Mouse (Mus musculus): Measurements from ENCODE around the gene Xirp1. TPM values are rescaled to one million over a fixed set of nuclear protein-coding genes. Genes with fewer than 3 reads are reported as not detected.

The Xirp1 gene
- 0.25 and 1.1 TPM in 2 replicates for polyA plus RNA-seq (2014; fragmentation: Nextera tagmentation; extraction: Ambion mirVana)

DNA sequence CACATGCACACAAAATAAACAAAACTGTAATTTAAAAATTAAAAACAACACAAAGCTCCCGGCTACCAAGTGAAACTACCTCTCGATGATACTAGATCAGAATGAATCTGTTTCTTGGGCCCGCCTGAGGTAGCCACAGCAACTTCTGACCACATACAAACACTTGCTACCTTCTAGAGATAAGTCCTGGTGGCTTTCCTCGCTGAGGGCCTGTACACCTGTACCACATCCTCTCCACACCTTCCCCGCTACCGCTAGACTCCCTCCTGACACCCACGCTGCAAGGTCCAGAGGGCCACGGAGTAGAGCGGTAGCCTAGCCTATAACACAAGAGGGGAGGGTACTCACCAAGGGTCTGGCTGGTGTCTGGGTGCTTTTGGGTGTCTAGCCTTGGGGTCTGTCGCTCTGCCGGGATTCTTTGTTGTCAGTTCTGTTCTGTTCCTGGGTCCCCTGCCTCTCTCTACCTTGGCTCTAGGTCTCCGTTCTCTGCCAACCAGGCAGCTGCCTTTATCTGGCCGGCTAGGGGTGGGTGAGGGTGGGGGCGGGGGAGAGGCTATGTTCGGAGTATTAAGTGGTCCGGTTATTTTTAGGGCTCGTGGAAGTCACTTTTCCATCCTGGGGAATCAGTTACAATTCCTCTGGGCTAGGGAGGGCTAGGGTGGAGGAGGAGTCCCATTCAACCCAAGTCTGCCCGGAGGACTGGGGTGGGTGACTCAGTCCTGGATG is at the start of gene Xirp1:
Gene Xirp1, minus strand, starts transcription at position 513 of the 726 bp plus-strand sequence.
- Histone ChIP-seq H3K36me3 (ENCODE audit: control insufficient read depth, insufficient read depth, low read length) (no peaks in the 10 kb centered on the region), H3K4me1 (replicated peaks; ENCODE audit: control insufficient read depth, insufficient read depth, low read length) (no peaks in the 10 kb centered on the region), H3K4me3 (ENCODE audit: low read depth, low read length) (no peak within 1 kb of the TSS), H3K9ac (ENCODE audit: low read depth, low read length) (no peak within 1 kb of the TSS), H3K4me2 (no peak within 1 kb of the TSS), H3K9me3 (ENCODE audit: control insufficient read depth, low read length) (no peaks in the 10 kb centered on the region), H3K27ac (ENCODE audit: low read depth, low read length) (no peak within 1 kb of the TSS), H3K27me3 (replicated peaks; ENCODE audit: control insufficient read depth, insufficient read depth, low read length) (no peaks in the 10 kb centered on the region)
- 84% methylated on average over 18 of the region's 18 CpGs for WGBS
- ATAC-seq (replicated peaks; ENCODE audit: low FRiP score) = no peak
- no peak for DNase-seq (ENCODE audit: low spot score)

DNA sequence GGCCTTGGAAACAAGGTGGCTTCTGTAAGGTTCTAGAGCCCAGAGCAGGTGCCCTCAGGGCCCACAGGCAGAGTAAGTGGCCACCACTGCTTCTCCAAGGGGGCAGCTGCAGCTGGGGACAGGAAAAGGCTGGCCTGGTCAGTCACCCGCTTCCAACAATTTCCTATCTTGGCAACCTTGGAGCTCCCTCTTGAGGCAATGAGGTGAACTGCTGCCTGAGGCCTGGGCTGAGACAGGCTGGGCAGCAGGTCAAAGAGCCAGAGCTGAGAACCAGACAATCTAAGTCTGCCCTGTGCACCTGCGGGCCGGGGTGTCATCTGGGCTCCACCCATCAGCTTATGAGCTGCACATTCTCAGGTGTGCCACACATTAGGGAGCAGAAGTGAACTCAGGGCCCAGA is 49.8 kb upstream of the Xirp1 start:
- Histone ChIP-seq H3K4me3 (ENCODE audit: low read depth, low read length) (no peak overlapping the region), H3K36me3 (ENCODE audit: control insufficient read depth, insufficient read depth, low read length) (no peaks in the 10 kb centered on the region), H3K9me3 (ENCODE audit: control insufficient read depth, low read length) (no peaks in the 10 kb centered on the region), H3K4me1 (replicated peaks; ENCODE audit: control insufficient read depth, insufficient read depth, low read length) (no peaks in the 10 kb centered on the region), H3K27ac (ENCODE audit: low read depth, low read length) (no peak overlapping the region), H3K27me3 (replicated peaks; ENCODE audit: control insufficient read depth, insufficient read depth, low read length) (no peaks in the 10 kb centered on the region), H3K4me2 (no peak overlapping the region), H3K9ac (ENCODE audit: low read depth, low read length) (no peak overlapping the region)
- 22% methylated on average over 3 of the region's 3 CpGs for WGBS
- peak; percentile 73 for DNase-seq (ENCODE audit: low spot score)
- peak; percentile 51; the same call in 1 of the 2 replicates for ATAC-seq (replicated peaks; ENCODE audit: low FRiP score)

DNA sequence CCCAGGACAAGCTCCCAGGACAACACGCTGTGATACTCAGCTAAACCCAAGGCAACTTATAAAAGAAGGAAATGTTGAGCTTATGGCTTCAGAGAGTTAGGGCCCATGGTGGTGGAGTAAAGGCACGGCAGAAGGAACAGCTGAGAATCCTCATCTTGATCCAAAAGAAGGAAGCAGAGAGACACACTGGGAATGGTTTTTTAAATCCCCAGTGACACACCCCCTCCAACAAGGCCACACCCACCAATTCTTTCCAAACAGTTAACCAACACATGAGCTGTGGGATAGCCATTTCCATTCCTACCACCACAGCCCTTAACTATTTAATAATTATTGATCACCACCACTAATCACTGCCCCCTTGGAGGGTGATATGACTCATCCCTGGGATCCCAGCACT is 47.9 kb upstream of the Xirp1 start:
- Histone ChIP-seq H3K4me3 (ENCODE audit: low read depth, low read length) (no peak overlapping the region), H3K4me2 (no peak overlapping the region), H3K9ac (ENCODE audit: low read depth, low read length) (no peak overlapping the region), H3K27me3 (replicated peaks; ENCODE audit: control insufficient read depth, insufficient read depth, low read length) (no peaks in the 10 kb centered on the region), H3K27ac (ENCODE audit: low read depth, low read length) (no peak overlapping the region), H3K4me1 (replicated peaks; ENCODE audit: control insufficient read depth, insufficient read depth, low read length) (no peaks in the 10 kb centered on the region), H3K9me3 (ENCODE audit: control insufficient read depth, low read length) (no peaks in the 10 kb centered on the region), H3K36me3 (ENCODE audit: control insufficient read depth, insufficient read depth, low read length) (no peaks in the 10 kb centered on the region)
- WGBS = 82% methylated on average over 2 of the region's 2 CpGs
- DNase-seq (ENCODE audit: low spot score) (no peak), ATAC-seq (replicated peaks; ENCODE audit: low FRiP score) (no peak)

DNA sequence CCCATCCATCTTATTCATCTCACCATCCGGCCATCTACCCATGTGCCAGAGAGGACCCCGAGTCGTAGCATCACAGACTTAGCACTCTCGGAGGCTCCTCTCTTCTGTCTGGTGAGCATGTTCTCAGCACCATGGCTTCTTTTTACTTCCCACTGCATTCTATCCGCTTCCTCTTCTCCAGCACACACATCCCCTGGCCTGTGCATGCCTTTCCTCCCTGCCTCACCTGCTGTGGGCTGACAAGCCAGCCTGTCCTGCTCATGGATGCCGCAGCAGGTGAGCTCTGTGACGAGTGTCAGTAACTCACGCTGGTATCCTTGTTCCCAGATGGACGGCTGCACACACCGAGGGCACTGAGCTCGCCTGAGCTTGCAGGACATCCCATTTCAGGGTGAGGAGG is 46.4 kb upstream of the Xirp1 start, which contains the start of gene Cx3cr1:
Gene Cx3cr1, minus strand, starts transcription at position 101 of the 400 bp plus-strand sequence.
- H3K4me1 ChIP-seq (replicated peaks; ENCODE audit: control insufficient read depth, insufficient read depth, low read length) = no peaks in the 10 kb centered on the region
- 79% methylated on average over 11 of the region's 11 CpGs for WGBS
- no peak within 1 kb of the TSS for H3K4me2 ChIP-seq
- H3K27me3 ChIP-seq (replicated peaks; ENCODE audit: control insufficient read depth, insufficient read depth, low read length) = no peaks in the 10 kb centered on the region
- no peak for DNase-seq (ENCODE audit: low spot score)
- H3K27ac ChIP-seq (ENCODE audit: low read depth, low read length) = no peak within 1 kb of the TSS
- no peak for ATAC-seq (replicated peaks; ENCODE audit: low FRiP score)
- no peak within 1 kb of the TSS for H3K9ac ChIP-seq (ENCODE audit: low read depth, low read length)
- H3K4me3 ChIP-seq (ENCODE audit: low read depth, low read length) = no peak within 1 kb of the TSS
- no peaks in the 10 kb centered on the region for H3K36me3 ChIP-seq (ENCODE audit: control insufficient read depth, insufficient read depth, low read length)
- no peaks in the 10 kb centered on the region for H3K9me3 ChIP-seq (ENCODE audit: control insufficient read depth, low read length)

DNA sequence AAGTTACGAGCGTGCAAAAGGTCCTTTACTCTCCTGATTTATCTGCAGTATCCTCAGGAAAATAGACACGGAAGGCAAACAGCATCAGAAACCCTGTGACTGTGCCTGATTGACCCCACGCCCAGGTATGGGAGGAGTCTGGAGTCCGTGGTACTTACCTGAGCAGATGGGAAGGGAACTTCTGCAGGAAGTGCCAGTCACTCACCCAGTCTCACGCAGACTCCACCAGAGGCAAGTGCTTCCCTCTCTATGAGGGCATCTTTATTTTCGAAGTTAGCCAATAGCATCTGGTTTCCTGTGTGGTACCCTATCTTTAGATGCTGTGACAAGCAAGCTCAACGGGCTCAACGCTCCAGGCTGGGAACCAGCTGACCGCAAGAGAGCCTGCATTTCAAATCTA is 44.6 kb upstream of the Xirp1 start:
- Histone ChIP-seq H3K4me1 (replicated peaks; ENCODE audit: control insufficient read depth, insufficient read depth, low read length) (no peaks in the 10 kb centered on the region), H3K9ac (ENCODE audit: low read depth, low read length) (no peak overlapping the region), H3K4me3 (ENCODE audit: low read depth, low read length) (no peak overlapping the region), H3K36me3 (ENCODE audit: control insufficient read depth, insufficient read depth, low read length) (no peaks in the 10 kb centered on the region), H3K27me3 (replicated peaks; ENCODE audit: control insufficient read depth, insufficient read depth, low read length) (no peaks in the 10 kb centered on the region), H3K9me3 (ENCODE audit: control insufficient read depth, low read length) (no peaks in the 10 kb centered on the region), H3K27ac (ENCODE audit: low read depth, low read length) (no peak overlapping the region), H3K4me2 (no peak overlapping the region)
- 35% methylated on average over 10 of the region's 10 CpGs for WGBS
- ATAC-seq (replicated peaks; ENCODE audit: low FRiP score) (no peak), DNase-seq (ENCODE audit: low spot score) (no peak)

DNA sequence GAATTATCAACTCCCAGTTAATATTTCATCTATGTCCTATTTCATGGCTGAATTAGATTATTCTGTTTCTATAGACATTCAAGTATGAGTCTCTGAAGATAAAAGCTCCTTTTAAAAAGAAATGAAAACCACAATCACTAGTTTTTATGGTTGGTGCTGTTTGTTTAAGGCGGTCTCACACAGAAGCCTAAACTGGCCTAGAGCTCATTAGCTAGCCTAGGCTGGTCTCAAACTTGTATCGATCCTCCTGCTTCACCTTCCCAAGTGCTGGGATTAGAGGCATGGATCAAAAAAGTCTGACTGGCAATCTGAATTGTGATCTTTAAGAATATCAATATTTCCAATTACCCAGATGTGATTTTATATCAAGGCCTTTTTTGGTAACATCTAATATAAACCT is 44.2 kb upstream of the Xirp1 start:
- H3K9ac ChIP-seq (ENCODE audit: low read depth, low read length) = no peak overlapping the region
- 83% methylated on average over 2 of the region's 2 CpGs for WGBS
- H3K4me1 ChIP-seq (replicated peaks; ENCODE audit: control insufficient read depth, insufficient read depth, low read length) = no peaks in the 10 kb centered on the region
- H3K4me2 ChIP-seq = no peak overlapping the region
- DNase-seq (ENCODE audit: low spot score) (no peak), ATAC-seq (replicated peaks; ENCODE audit: low FRiP score) (no peak)
- no peak overlapping the region for H3K4me3 ChIP-seq (ENCODE audit: low read depth, low read length)
- H3K9me3 ChIP-seq (ENCODE audit: control insufficient read depth, low read length) = no peaks in the 10 kb centered on the region
- no peak overlapping the region for H3K27ac ChIP-seq (ENCODE audit: low read depth, low read length)
- no peaks in the 10 kb centered on the region for H3K36me3 ChIP-seq (ENCODE audit: control insufficient read depth, insufficient read depth, low read length)
- H3K27me3 ChIP-seq (replicated peaks; ENCODE audit: control insufficient read depth, insufficient read depth, low read length) = no peaks in the 10 kb centered on the region

DNA sequence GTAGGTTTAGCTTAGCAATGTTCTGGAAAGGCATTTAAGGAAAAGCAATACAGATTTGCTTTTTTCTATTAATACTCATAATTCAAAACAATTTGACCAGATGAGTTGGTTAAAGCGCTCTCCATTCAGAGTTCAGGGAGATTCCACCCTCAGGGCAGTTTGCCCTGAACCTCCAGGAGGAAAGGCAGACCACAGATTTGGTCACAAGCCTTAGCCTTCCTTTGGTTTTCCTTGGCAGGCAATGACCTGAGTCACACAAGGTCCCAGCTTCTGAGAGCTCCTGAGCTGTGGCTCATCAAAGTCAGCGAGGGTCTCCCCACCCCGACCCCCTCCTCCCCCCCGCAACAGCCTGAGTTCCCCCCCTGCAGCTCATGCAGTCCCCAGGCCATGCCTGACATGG is 40.9 kb upstream of the Xirp1 start:
- no peak overlapping the region for H3K4me3 ChIP-seq (ENCODE audit: low read depth, low read length)
- no peaks in the 10 kb centered on the region for H3K36me3 ChIP-seq (ENCODE audit: control insufficient read depth, insufficient read depth, low read length)
- DNase-seq (ENCODE audit: low spot score) = no peak
- WGBS = 61% methylated on average over 4 of the region's 4 CpGs
- ATAC-seq (replicated peaks; ENCODE audit: low FRiP score) = no peak
- no peaks in the 10 kb centered on the region for H3K9me3 ChIP-seq (ENCODE audit: control insufficient read depth, low read length)
- no peak overlapping the region for H3K27ac ChIP-seq (ENCODE audit: low read depth, low read length)
- no peaks in the 10 kb centered on the region for H3K4me1 ChIP-seq (replicated peaks; ENCODE audit: control insufficient read depth, insufficient read depth, low read length)
- no peaks in the 10 kb centered on the region for H3K27me3 ChIP-seq (replicated peaks; ENCODE audit: control insufficient read depth, insufficient read depth, low read length)
- no peak overlapping the region for H3K4me2 ChIP-seq
- no peak overlapping the region for H3K9ac ChIP-seq (ENCODE audit: low read depth, low read length)

DNA sequence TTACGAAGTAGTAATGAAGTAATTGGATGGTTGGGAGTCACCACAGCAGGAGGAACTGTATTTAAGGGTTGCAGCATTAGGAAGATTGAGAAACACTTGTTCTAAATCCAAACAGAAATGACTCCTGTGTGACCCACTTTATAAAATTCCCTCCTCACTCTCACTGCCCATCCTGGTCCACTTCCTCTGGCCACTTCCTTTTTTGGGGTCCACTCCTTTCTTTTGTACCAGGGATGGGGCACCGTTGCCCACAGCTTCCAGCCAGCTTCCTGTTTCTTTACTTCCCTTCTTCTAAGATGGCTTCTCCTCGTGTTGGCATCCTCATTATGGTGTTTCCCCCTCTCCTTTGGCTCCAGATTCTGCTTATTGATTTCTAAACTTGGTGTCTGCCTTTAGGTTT is 35.3 kb upstream of the Xirp1 start:
- no peak for DNase-seq (ENCODE audit: low spot score)
- H3K4me3 ChIP-seq (ENCODE audit: low read depth, low read length) = no peak overlapping the region
- ATAC-seq (replicated peaks; ENCODE audit: low FRiP score) = no peak
- no peak overlapping the region for H3K27ac ChIP-seq (ENCODE audit: low read depth, low read length)
- no peaks in the 10 kb centered on the region for H3K9me3 ChIP-seq (ENCODE audit: control insufficient read depth, low read length)
- H3K36me3 ChIP-seq (ENCODE audit: control insufficient read depth, insufficient read depth, low read length) = no peaks in the 10 kb centered on the region
- H3K27me3 ChIP-seq (replicated peaks; ENCODE audit: control insufficient read depth, insufficient read depth, low read length) = no peaks in the 10 kb centered on the region
- H3K4me2 ChIP-seq = no peak overlapping the region
- H3K4me1 ChIP-seq (replicated peaks; ENCODE audit: control insufficient read depth, insufficient read depth, low read length) = no peaks in the 10 kb centered on the region
- no peak overlapping the region for H3K9ac ChIP-seq (ENCODE audit: low read depth, low read length)
- 56% methylated on average over 3 of the region's 3 CpGs for WGBS

DNA sequence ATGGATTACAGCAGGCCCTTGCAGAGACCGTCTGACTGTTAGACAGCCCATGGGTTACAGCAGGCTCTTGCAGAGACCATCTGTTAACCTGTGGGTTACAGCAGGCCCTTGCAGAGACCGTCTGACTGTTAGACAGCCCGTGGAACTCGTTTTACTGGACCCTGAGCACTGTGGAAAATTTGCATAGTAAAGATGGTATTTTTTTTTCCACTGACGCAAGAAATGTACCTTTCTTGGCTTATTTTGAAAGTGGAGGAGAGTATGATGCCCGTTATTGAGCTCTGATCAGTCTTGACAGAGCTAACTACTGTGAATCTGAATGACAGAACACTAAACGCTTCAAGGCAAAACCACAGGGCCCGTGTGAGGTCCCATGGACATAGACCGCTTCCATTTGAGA is 32.8 kb upstream of the Xirp1 start:
- DNase-seq (ENCODE audit: low spot score) (no peak), ATAC-seq (replicated peaks; ENCODE audit: low FRiP score) (no peak)
- 77% methylated on average over 9 of the region's 9 CpGs for WGBS
- no peaks in the 10 kb centered on the region for H3K27me3 ChIP-seq (replicated peaks; ENCODE audit: control insufficient read depth, insufficient read depth, low read length)
- no peaks in the 10 kb centered on the region for H3K36me3 ChIP-seq (ENCODE audit: control insufficient read depth, insufficient read depth, low read length)
- no peak overlapping the region for H3K27ac ChIP-seq (ENCODE audit: low read depth, low read length)
- no peaks in the 10 kb centered on the region for H3K9me3 ChIP-seq (ENCODE audit: control insufficient read depth, low read length)
- no peak overlapping the region for H3K4me2 ChIP-seq
- H3K4me3 ChIP-seq (ENCODE audit: low read depth, low read length) = no peak overlapping the region
- no peak overlapping the region for H3K9ac ChIP-seq (ENCODE audit: low read depth, low read length)
- H3K4me1 ChIP-seq (replicated peaks; ENCODE audit: control insufficient read depth, insufficient read depth, low read length) = no peaks in the 10 kb centered on the region

Data from liver, embryonic 11.5 days (tissue).